Mouse (Mus musculus): ENCODE data around the gene Cadm4.

Gene Cadm4

DNA sequence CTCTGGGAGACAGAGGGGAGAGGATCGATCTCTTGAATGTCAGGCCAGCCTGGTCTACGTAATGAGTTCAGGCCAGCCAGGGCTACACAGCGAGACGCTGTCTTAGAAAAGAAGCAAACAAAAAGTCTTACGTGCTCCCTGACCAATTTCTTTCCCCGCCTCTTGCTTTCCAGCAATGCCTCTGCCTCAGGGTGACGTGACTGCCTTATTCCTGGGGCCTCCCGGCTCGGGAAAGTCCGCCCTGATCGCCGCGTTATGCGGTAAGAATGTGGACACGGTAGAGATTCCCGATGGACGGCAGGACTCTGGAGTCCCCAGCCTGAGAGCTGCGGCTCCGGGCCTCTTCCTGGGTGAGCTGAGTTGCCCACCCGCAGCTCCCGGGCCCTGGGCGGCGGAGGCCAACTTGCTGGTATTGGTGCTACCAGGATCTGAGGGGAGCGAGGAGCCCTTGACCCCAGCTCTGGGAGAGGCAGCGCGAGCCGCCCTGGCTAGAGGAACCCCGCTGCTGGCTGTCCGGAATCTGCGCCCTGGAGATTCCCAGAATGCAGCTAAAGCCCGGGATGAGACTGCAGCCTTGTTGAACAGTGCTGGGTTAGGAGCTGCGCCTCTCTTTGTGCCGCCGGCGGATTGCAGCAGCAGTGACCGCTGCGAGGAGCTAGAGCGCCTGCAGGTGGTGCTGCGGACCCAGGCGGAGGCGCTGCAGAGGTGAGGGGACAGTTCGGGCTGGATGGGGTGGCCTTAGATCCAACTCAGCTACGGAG is 49.6 kb downstream of the Cadm4 start:
- DNase-seq (ENCODE audit: low read depth, low spot score): peak; percentile 67

- no peak for DNase-seq (ENCODE audit: low read depth, low spot score)
These were observed 51.3 kb downstream of the Cadm4 start for GRCm38 (mm10) chr7:24533031-24533571.

- DNase-seq (ENCODE audit: low read depth, low spot score): no peak
These were observed 52.0 kb downstream of the Cadm4 start for GRCm38 (mm10) chr7:24533806-24534205.

GRCm38 (mm10) chr7:24534301-24534700 is 52.5 kb downstream of the Cadm4 start:
- no peak for DNase-seq (ENCODE audit: low read depth, low spot score)

- no peak for DNase-seq (ENCODE audit: low read depth, low spot score)
These were observed 55.3 kb downstream of the Cadm4 start for GRCm38 (mm10) chr7:24537081-24537480.

- DNase-seq (ENCODE audit: low read depth, low spot score): no peak
These were observed 55.8 kb downstream of the Cadm4 start for GRCm38 (mm10) chr7:24537591-24537990.

GRCm38 (mm10) chr7:24538154-24538553 is 56.3 kb downstream of the Cadm4 start:
- no peak for DNase-seq (ENCODE audit: low read depth, low spot score)

- no peak for DNase-seq (ENCODE audit: low read depth, low spot score)
These were observed 56.9 kb downstream of the Cadm4 start for GRCm38 (mm10) chr7:24538701-24539100.

GRCm38 (mm10) chr7:24539686-24540085 is 57.9 kb downstream of the Cadm4 start:
- no peak for DNase-seq (ENCODE audit: low read depth, low spot score)

DNA sequence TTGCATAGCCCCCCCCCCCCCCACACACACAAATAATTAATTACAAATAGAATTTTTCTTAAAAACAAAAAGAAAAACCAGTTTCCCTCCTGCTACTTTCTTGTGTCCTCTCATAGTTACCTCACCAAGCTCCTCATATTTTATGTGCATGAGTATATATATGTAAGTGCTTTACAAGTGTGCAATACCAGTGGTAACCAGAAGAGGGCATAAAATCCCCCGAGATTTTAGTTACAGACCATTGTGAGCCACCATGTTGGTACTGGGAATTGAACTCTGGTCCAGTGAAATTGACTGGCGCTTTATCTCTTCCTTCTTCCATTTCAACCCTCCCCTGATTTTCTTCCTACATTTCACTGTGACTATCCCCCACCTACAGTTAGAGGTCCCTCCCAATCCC is 62.7 kb downstream of the Cadm4 start:
- peak; percentile 29 for DNase-seq (ENCODE audit: low read depth, low spot score)

GRCm38 (mm10) chr7:24546068-24546614 is 64.3 kb downstream of the Cadm4 start, which contains the start of the genes Pinlyp and Xrcc1:
Pinlyp (minus strand) TSS chr7:24546118.
Xrcc1 (plus strand) TSS chr7:24546289.
- peak; percentile 22 for DNase-seq (ENCODE audit: low read depth, low spot score)

DNA sequence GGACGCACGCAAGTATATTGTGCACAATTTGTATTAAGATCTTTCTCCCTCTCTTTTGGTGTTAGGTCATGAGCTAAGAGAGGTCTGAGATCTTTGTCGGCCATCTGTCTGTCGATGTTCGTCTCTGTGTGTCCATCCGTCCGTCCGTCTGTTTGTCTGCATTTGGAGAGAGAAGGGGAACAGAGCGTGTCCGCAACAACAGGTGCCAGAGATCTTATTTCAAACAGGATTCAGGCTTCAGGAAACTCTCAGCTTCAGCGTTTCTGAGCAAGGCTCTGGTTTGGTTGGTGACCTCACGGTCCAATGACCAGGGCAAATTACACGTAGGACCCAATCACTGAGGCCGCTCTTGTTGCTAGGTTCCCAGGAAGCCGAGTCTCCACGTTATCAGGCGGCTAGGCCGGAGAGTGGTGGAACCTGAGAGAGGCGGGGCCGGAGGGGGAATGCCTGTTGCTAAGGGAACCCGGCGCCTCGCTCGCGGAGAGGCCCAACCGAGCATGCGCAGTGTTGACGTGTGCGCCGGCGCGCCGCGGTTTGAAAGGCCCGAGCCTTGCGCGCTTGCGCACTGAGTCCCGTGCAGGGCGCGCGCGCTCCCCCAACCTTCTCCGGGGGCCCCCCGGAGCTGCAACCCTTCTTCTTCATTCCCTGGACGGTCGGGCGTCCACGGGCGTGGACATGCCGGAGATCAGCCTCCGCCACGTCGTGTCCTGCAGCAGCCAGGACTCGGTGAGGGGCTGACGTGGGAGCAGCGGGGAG is 65.0 kb downstream of the Cadm4 start:
- DNase-seq (ENCODE audit: low read depth, low spot score): peak; percentile 97

GRCm38 (mm10) chr7:24547534-24548036 is 65.8 kb downstream of the Cadm4 start:
- DNase-seq (ENCODE audit: low read depth, low spot score): no peak

GRCm38 (mm10) chr7:24551985-24552759 is 70.3 kb downstream of the Cadm4 start:
- DNase-seq (ENCODE audit: low read depth, low spot score): no peak

All from CD4-positive helper T cell, adult 2 months (primary cell).